Mouse (Mus musculus): ENCODE measurements at regions not wholly inside any gene's neighbourhood (a gene's known extent, or its start where the extent isn't known, plus 50 kb on each side); places are given as distances from the start of the nearest gene placed in this dataset.

GRCm38 (mm10) chr1:23462411-23462810, 64.8 kb upstream of the Ogfrl1 start:
- in situ Hi-C loops (cut with MboI, MseI): no loop called here

DNA sequence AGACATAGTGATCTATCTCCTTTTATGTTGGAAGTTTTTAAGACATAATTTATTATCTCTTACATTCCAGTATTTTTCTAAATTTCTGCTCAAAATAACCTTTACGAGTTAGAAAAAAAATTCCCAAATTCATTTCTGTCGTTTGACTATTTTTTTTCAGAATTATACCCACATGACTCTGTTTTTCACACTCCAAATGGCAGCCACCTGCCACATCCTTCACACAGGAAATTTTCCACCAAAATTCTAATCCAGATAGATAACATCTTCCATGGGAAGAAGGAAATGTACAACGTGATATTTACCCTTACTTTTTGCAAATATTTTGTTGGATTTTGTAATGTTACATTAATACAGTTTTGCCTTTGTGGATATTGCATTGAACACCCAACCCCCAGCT, 66.5 kb upstream of the Ogfrl1 start:
- in situ Hi-C loops (cut with MboI, MseI): no loop called here

GRCm38 (mm10) chr1:23466340-23466739, 68.8 kb upstream of the Ogfrl1 start:
- in situ Hi-C loops (cut with MboI, MseI): no loop called here

- in situ Hi-C loops (cut with MboI, MseI): no loop called here
Observed at GRCm38 (mm10) chr1:23467405-23467804, 69.8 kb upstream of the Ogfrl1 start.

DNA sequence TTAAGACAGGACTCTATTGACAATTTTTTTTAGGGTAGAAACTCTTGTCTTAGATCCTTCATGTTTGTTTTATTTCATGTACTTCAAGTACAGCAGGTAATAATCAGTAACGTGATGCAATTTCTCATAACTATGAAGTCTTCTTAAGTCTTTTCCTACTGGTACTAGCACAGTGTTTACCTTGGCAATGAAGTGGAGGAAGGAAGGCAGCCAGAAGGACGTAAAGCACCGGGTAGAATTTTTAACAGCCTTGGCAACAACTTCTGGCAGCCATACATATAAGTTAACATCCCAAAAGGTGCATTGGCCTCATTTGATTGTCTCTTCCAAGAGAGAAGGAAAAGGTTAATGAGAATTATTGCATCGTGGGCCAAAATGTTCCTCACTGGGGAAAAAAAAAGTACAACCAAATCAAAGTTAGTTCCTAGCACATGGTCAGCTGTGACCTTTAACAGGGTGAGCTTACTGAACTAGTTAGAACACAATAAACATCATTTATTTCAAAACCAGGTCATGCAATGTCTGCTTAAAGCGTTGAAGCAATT, 83.3 kb upstream of the Ogfrl1 start:
- in situ Hi-C loops (cut with MboI, MseI): no loop called here

DNA sequence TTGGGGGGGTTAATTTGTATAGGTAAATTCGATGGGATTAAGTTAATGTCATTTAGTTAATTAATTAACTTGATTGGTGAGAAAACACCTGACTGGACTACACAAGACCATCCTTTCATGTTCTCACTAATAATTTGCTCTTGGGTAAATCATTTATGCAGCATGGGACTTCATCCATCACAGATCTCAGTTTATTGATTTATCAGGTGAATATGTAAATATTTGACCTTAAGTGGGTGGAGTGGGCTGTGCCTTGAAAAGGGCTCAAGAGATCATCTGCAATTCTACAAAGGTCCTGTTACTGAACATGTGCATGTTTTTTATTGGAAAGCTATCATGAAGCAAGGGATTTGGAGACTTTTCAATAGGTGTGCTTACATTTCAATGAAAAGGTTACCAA, 87.0 kb upstream of the Ogfrl1 start:
- in situ Hi-C loops (cut with MboI, MseI): no loop called here

DNA sequence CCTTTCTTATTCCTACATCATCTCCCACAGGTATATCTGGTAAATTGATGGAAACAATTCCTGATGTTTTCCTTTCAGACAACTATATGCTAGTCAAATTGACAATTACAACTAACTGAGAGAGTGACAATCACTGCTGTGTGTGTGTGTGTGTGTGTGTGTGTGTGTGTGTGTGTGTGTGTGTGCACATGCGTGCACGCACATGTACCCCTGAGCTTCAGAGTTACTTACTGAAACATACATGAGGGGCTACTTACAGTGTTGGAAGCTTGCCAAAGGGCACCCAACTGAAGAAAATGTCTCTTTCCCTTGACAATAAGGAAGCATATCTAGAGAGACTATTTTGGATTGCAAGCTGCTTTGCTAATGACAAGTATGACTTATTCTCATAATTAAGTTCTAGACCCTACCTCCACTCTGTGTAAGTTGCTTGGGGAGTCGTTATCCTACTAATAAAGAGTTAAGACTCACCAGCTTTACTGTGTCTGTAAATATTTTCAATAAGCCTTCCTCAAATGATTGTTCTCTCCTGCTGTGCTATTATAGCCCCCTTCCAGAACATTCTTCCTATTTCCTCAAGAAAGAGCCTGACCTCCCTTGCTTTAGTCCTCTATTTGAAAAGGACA, 87.7 kb upstream of the Ogfrl1 start:
- in situ Hi-C loops (cut with MboI, MseI): loop anchor here in 1 of 2 experiments (5.0 kb wide), 1 partner anchor 158 kb away; no protein-coding TSS in a partner anchor

- in situ Hi-C loops (cut with MboI, MseI): loop anchor here in 1 of 2 experiments (5.0 kb wide), 1 partner anchor 160 kb away; no protein-coding TSS in a partner anchor
Observed at GRCm38 (mm10) chr1:23487031-23487430, 89.5 kb upstream of the Ogfrl1 start.

- in situ Hi-C loops (cut with MboI, MseI): loop anchor here in 1 of 2 experiments (5.0 kb wide), 1 partner anchor 163 kb away; no protein-coding TSS in a partner anchor
Observed at GRCm38 (mm10) chr1:23490640-23491039, 93.1 kb upstream of the Ogfrl1 start.

DNA sequence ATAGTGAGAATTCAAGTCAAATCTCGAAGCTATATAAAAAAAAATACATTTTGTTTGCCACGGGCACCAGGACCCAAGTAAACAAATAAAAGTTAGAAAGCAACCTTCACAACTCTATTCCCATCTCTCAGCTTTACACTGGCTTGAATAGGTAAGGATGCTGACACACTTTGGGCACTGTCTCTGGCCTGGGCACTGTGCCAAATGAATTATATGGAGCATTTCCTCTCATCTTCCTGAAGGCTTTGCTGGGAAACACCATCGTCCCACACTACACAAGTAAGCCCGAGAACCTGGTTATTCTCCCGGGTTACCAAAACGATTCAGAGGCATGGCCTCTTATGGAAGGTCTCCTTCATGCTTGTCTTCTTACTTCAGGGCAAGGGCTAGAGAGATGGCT, 93.5 kb upstream of the Ogfrl1 start:
- in situ Hi-C loops (cut with MboI, MseI): loop anchor here in 1 of 2 experiments (5.0 kb wide), 1 partner anchor 164 kb away; no protein-coding TSS in a partner anchor

- in situ Hi-C loops (cut with MboI, MseI): loop anchor here in 1 of 2 experiments (5.0 kb wide), 1 partner anchor 166 kb away; no protein-coding TSS in a partner anchor
Observed at GRCm38 (mm10) chr1:23492981-23493380, 95.4 kb upstream of the Ogfrl1 start.

DNA sequence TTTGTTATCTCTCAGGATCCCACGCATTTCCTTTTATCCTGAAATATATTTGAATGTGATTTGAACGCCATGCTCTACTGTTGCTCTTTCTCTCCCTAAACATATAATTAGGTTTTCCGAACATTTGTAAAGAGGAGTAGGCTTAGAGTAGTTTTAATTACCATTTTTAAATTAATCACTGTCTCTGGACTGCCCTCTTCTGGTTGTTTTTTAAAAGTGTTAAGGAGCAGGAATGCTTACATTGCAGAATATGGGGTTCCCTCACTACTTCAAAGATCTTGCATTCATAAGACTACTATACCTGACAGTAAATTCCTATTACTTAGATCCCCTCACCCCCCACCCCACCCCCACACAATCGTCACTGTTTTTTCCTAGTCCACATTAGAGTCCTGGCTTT, 97.8 kb upstream of the Ogfrl1 start:
- in situ Hi-C loops (cut with MboI, MseI): no loop called here

- in situ Hi-C loops (cut with MboI, MseI): no loop called here
Observed at GRCm38 (mm10) chr1:23520113-23520512, 122.5 kb upstream of the Ogfrl1 start.

DNA sequence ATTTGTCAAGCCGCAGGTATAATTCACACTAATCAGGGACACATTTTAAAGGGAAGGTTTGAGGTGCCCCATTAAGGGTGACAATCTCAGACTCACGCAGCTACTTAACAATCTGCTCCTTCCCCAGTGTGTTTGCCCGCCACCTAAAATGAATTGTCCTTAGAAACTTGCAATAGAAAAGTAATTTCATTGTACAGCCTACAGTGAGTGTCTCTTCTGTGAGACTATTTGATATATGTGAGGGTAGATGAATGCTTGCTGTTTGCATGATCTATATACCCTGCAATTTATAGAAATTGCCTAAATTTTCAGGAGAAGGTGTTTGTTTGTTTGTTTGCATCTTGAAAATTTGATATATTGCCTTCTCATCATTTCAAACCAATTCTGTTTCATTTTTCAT, 135.1 kb upstream of the Ogfrl1 start:
- in situ Hi-C loops (cut with MboI, MseI): no loop called here

DNA sequence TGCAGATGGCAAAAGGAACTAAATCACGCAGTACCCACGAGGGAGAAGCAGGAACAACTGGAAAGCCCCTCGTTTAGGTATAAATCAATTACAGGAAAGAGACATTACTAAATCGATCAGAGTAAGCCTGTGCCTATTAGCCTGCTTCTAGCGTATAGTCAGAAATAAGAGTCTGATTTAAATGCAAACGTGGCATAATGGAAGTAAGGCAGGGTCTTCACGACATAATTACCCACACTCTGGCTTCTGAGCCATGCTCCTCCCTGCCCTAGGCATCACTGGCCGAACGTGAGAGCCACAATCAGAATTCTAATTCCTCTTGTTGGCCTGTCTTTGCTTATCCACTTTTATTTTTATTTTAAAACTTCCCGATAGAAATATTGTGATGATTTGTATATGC, 139.0 kb upstream of the Ogfrl1 start:
- in situ Hi-C loops (cut with MboI, MseI): no loop called here

DNA sequence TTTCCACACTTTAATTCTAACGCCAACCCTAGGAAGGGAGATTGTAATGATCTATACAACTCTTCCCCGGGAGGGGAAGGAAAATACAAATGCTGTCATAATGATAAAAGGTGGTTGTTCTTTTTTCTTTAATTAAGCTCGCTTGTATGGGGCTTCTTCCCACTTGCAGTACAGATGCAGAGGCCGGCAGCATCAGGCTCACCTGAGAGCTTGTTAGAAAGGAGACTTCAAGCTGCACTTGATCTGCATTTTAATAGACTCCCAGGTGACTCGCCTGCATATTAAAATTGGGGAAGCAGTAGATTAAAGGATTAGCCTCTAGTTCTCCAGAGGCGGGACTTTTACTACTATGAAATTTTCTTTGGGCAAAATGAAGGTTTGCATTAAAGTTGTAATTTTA, 140.8 kb upstream of the Ogfrl1 start:
- in situ Hi-C loops (cut with MboI, MseI): no loop called here

GRCm38 (mm10) chr1:23540594-23540993, 143.0 kb upstream of the Ogfrl1 start:
- in situ Hi-C loops (cut with MboI, MseI): no loop called here

- in situ Hi-C loops (cut with MboI, MseI): no loop called here
Observed at GRCm38 (mm10) chr1:23555794-23556193, 158.2 kb upstream of the Ogfrl1 start.

DNA sequence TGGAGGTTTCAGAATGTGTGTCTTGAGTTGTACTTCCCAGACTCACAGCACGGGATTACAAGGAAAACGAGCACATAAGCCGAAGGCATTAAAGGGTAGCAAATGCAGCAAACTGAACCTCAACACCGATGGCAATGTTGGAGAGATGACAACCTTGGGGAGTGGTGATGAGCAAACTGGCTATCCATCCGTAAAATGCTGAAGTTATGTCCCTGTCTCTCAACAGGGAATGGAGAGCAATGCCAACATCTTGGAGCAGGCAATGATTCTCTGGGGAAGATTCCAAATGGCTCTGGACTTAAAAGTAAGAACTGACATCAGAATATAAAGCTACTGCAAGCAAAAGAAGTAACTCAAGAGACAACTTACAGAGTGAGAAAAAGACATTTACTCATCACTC, 170.5 kb upstream of the Ogfrl1 start:
- in situ Hi-C loops (cut with MboI, MseI): no loop called here

DNA sequence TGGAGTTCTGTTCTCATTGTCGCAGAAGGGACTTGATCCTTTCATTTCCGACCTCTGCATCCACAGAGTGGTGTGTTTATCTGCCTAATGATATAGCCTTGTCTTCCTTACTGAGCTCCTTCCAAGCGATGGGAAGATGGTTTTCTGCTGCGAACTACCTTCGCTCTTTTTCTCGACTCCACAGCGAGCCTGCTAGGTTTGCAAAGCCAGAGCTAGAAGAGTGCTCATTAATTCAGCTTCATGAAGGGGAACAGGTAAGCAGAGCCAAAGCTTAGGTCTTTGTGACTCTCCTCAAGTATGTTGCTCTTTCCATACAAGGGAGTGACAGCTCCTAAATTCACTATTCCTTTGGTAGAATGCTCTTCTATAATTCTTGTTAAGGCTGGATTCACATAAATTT, 176.9 kb upstream of the Ogfrl1 start:
- in situ Hi-C loops (cut with MboI, MseI): no loop called here

DNA sequence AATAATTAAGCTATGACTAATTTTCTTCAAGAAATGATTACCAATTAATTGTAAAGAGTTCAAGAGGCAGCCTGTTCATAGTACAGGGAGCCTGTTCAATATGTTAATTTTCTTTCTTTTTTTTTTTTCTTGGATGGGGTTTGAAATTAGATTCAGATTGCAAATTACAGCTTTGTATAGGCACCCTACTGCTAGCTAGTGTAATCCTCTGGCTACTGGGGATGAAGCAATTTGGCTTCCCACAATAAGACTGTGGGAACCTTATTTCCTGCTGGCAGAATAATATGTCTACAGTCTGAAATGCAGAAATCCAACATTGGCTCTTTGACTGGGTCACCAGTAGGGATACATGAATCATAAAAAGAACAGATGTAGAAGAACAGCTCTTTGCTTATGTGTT, 177.4 kb upstream of the Ogfrl1 start:
- in situ Hi-C loops (cut with MboI, MseI): no loop called here

GRCm38 (mm10) chr1:23575515-23575914, 177.9 kb upstream of the Ogfrl1 start:
- in situ Hi-C loops (cut with MboI, MseI): no loop called here

DNA sequence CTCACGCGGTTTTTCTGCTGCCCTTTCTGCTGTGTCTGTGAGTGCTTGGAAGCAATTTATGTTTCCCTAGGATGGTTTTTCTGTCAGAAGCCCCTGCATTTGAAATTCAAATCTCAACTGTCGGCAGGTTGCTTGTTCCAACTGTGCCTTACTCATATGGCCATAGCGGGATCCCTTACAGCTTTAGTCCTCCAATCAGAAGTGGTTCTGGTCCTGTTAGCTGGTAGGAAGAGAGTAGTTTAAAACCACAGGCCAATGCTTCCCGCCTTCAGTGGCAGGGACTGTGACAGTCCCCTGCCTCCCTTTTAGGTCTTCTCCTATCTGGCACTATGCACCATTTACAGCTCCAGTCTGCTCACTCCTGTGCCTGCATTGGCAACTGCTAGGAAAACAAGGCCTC, 178.6 kb upstream of the Ogfrl1 start:
- in situ Hi-C loops (cut with MboI, MseI): no loop called here

All from T-helper 17 cell (primary cell).